Mouse (Mus musculus) embryonic fibroblast, embryonic 13.5 days (primary cell): Measurements from ENCODE around the gene Garem2. TPM values are rescaled to one million over a fixed set of nuclear protein-coding genes. Genes with fewer than 3 reads are reported as not detected.

Source experiments
- H3K27ac ChIP-seq: 2 replicates; pipeline ENCODE4 v1.5.1; 2012; ENCODE audit warnings: low read length, control low read depth, inconsistent platforms; ENCODE audit not compliant: insufficient read depth
- H3K4me1 ChIP-seq: 2 replicates; pipeline ENCODE4 v1.6.1; 2011; ENCODE audit warnings: low read length; ENCODE audit not compliant: control insufficient read depth, insufficient read depth
- H3K4me3 ChIP-seq: 2 replicates; pipeline ENCODE4 v1.5.1; 2011; ENCODE audit warnings: mild to moderate bottlenecking, control low read depth, low read length; ENCODE audit not compliant: insufficient read depth
- CTCF ChIP-seq: IDR thresholded peaks from 2 replicates; pipeline ENCODE4 v1.5.1; 2011; ENCODE audit warnings: mild to moderate bottlenecking, control low read depth, low read length, moderate library complexity, borderline replicate concordance; ENCODE audit not compliant: insufficient read depth
- POLR2A ChIP-seq: IDR thresholded peaks from 2 replicates; pipeline ENCODE4 v1.6.1; 2011; ENCODE audit warnings: low read depth, mild to moderate bottlenecking, control low read depth, low read length, moderate library complexity
- polyA plus RNA-seq: library from polyadenylated mRNA; stranded (reverse); fragments of >200 nt; gene quantifications from 2 replicates; pipeline ENCODE4 v1.2.4, GENCODE M21; 2011; ENCODE audit warnings: low read depth; ENCODE audit not compliant: missing spikeins, insufficient read length

The Garem2 gene
- polyA plus RNA-seq, 1 experiment: 1.9 TPM

GRCm38 (mm10) chr5:30159601-30160000 is 54.6 kb downstream of the Garem2 start:
- TF ChIP-seq CTCF: no peak
- TF ChIP-seq POLR2A: no peak
- Histone ChIP-seq H3K4me3 (no peak overlapping the region), H3K27ac (no peak overlapping the region), H3K4me1 (no peaks in the 10 kb centered on the region; the same call in 1 of the 2 replicates)

GRCm38 (mm10) chr5:30161836-30162235 is 56.9 kb downstream of the Garem2 start:
- no peaks in the 10 kb centered on the region; the same call in 1 of the 2 replicates for H3K4me1 ChIP-seq
- TF ChIP-seq POLR2A (no peak), CTCF (no peak)
- H3K4me3 ChIP-seq: no peak overlapping the region
- no peak overlapping the region for H3K27ac ChIP-seq

DNA sequence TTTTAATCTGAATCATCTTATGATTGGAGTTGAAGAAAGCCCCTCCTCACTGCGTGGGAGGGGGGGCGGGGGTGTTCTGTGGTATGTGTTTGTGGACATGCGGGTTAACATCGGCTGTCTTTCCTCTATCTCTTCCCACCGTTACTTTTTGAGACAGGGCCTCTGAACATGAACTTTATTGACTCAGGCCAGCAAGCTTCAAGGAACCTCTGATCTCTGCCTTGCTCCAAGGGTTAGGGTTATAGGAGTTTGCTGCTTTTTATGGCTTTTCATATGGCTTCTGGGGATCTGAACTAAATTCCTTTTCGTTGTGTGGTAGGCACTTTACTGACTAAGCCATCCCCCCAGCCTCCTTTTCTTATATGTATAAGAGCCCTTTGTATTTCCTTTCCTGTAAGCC is 57.4 kb downstream of the Garem2 start:
- no peak overlapping the region for H3K27ac ChIP-seq
- H3K4me1 ChIP-seq: no peaks in the 10 kb centered on the region
- H3K4me3 ChIP-seq: no peak overlapping the region
- TF ChIP-seq CTCF: no peak
- no peak for TF ChIP-seq POLR2A

- Histone ChIP-seq H3K4me1 (no peaks in the 10 kb centered on the region), H3K27ac (no peak overlapping the region)
- TF ChIP-seq CTCF (no peak), POLR2A (no peak)
Observed at GRCm38 (mm10) chr5:30165234-30165946, 60.4 kb downstream of the Garem2 start.

More at GRCm38 (mm10) chr5:30165234-30165946, 60.4 kb downstream of the Garem2 start:
- no peak overlapping the region for H3K4me3 ChIP-seq

Other genes with a start within 250 kb of the Garem2 start
- 2.7 and 6.9 TPM in 2 replicates for gene Il6, start 92.0 kb upstream of the Garem2 start, polyA plus RNA-seq
- gene Tyms, start 31.5 kb upstream of the Garem2 start, polyA plus RNA-seq: 61.5 and 74.1 TPM in 2 replicates
- gene 3110082J24Rik, start 925 bp downstream of the Garem2 start, polyA plus RNA-seq: not detected in 2 replicates
- 111 and 114 TPM in 2 replicates for gene Hadha, start 50.0 kb downstream of the Garem2 start, polyA plus RNA-seq
- 101 TPM in 2 replicates for gene Hadhb, start 50.1 kb downstream of the Garem2 start, polyA plus RNA-seq
- gene Adgrf3, start 100.6 kb downstream of the Garem2 start, polyA plus RNA-seq: not detected in 2 replicates
- 62.4 and 65.2 TPM in 2 replicates for gene Selenoi, start 127.4 kb downstream of the Garem2 start, polyA plus RNA-seq
- not detected in 2 replicates for gene Drc1, start 176.2 kb downstream of the Garem2 start, polyA plus RNA-seq